Mouse (Mus musculus) stomach, postnatal 0 days (tissue): Measurements from ENCODE around the gene Aldh2.

Experiments
- CTCF ChIP-seq: IDR thresholded peaks from 2 replicates; pipeline ENCODE4 v1.5.1; 2016; ENCODE audit warnings: antibody characterized with exemption, low read depth, mild to moderate bottlenecking, moderate library complexity
- EP300 ChIP-seq: optimal IDR thresholded peaks from 2 replicates; pipeline ENCODE3; 2016; ENCODE audit warnings: antibody characterized with exemption

- TF ChIP-seq CTCF (no peak), EP300 (peak; percentile 24)
Measured at GRCm38 (mm10) chr5:121545793-121546529, 47.7 kb downstream of the Aldh2 start, which contains the start of gene Mapkapk5.
